Mouse (Mus musculus): ENCODE measurements around the gene Gm10964.
A peak's percentile ranks its signal among the peaks of the same experiment; 100 is the strongest.
"Not testable (repeated sequence)": the region's sequence is repeated elsewhere in the genome, so short reads cannot be mapped to it uniquely, and the experiment has no call there.

Gene Gm10964

DNA sequence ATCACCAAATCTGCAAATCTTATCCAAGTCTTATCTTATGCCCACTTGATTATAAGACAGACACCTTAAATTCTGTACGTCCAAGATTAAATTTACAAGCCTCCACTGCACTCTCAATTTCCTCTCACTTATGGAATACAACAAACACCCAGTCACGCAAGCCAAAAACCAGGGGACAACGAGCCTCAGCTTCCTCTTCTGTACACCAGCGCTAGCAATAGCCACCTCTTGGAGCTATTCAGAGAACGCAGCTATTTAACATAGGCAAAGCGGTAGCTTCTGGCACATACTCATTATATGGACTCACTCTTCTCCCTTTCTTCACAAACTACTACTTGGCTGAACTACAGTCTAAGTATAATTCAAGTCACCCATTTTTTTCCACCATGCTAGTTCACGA lies 40.0 kb downstream of the Gm10964 start:
- DNase-seq, result peak in 1 of 2 experiments; percentile 13

- DNase-seq, result peak in 1 of 2 experiments; percentile 28
These were observed 41.1 kb downstream of the Gm10964 start for GRCm38 (mm10) chr3:103780271-103780670.

DNA sequence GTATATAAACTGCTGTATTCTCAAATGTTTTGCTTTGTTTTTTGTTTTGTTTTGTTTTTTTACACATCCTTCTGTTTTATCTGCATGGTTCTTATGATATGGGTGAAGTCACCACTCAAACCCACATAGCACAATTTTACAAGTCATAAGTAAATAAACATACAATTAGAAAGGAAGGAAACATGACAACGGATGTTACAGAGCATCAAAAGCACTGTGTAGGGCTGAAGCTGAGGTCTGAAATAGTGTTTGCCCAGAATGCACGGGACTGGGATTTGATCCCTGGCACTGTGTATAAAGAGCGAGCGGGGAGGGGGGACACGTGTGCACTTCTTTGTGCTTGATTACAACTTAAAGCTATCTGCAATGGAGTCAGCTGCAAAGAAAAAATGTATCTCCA lies 41.6 kb downstream of the Gm10964 start:
- no peak for DNase-seq

- DNase-seq, result no peak
These were observed 43.9 kb downstream of the Gm10964 start for GRCm38 (mm10) chr3:103782844-103783609.

DNA sequence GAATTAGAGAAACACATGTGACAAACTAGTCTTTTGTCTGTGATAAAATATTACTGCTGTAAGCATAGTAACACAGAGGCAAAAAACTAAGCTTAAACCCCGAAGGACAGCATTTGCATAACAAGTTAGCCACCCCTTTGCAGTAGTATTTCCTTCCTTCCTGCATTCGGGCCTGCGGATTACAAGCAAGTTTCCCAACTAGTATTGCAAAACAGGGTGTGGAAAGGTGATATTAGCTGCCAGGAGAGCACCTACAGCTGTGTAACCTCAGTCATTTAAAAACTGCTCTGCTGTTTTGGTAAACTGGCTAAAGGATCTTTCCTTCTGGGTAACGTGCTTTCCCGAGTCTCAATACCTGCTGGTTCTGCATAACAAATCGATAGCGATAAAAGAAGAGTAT lies 48.1 kb downstream of the Gm10964 start:
- DNase-seq, result no peak

DNA sequence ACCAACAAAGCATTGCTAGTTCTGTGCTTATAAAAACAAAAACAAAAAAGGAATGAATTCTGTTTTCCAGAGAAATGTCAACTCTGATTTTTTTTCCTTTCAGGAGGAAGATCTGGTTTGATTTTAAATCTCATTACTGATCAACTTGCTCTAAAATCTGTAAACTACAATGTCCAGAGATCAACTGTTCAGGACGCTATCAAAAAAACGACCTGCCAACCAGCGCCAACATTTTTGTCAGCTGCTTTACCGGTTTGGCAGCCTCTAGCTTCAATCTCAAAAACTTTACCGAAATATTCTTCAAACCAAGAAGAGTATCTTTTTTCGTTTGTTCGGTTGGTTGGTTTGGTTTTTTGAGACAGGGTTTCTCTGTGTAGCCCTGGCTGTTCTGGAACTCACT lies 49.9 kb downstream of the Gm10964 start:
- DNase-seq, result no peak

- DNase-seq, result peak; percentile 37 to 40
These were observed 50.8 kb downstream of the Gm10964 start for GRCm38 (mm10) chr3:103789891-103790345.

DNA sequence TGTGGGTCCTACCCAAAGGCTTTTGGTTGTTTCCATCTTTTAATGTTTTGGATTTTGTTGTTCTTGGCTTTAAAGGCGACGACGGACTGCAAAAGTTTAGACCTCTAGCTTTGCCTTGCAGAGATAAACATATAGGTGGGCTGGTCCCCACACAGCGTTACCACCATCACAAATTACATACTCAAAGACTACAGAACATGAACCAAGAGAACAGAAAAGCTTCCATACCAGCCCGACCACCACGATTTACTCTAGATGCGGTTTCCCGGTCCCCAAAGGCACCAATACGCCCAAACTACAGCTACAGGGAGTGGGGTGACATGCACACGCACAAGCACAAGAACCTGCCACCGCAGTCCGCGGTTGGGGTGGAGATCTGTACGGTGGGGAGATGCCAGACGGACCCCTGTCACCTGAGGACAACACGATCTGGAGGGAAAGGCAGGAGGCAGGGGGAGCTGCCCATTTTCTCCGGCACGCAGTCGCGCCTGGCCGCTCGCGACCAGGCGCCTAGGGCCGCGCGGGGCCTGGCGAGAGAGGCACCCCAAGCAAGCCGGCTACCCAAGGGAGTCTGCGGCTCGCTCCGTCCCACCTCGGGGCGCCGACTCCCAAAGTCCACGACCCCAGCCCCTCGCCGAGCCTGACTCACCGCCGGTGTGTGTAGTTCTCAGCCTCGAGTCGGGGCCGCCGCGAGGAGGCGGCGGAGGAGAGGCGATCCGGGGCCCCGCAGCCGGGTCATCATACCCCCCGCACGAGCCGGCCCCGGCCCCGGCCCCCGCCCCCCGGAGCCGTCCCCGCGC lies 51.4 kb downstream of the Gm10964 start:
- DNase-seq, result peak; percentile 54 to 69

DNA sequence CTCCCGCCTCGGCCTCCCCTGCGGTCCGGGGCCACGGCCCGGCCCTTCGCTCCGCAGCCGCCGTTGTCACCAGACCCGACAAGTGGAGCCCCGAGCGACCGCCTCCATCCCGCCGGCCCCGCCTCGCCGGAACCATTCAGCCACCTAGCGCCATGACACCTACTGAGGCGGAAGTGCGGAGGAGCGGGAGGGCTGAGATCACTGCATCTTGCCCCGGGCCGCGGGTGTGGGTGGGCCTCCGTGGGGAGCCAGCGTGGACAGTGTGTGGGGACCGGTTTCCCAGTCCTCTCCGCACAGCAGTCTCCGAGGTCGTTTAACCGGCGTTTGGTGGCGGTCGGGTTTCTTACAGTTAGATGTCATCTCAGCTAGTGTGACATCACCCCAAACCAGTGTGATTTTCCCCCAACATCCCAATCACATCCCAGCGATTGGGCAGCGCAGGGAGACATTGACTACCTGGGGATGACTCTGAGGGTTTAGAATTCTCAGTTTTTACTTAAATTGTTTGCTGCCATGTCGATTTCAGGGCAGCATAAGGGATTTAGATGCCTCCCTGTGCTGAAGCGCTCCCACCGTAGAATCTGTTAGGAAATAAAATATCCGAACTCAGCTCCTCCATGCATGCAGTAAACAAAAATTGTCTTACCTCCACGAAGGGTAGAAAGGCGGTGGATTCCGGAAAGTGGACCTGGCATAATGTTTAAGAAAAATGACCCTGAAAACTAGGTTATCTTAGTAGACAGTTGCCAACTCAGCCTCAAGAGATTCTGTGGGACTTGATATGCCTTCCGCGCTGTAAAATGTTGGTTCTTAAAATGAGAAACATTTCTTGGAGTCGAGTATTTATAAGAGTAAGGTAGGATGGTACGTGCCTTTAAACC lies 52.3 kb downstream of the Gm10964 start, which contains the start of gene Hipk1:
Gene Hipk1, minus strand, starts transcription at position 334 of the 881 bp plus-strand sequence.
- DNase-seq, result peak; percentile 93 to 96

GRCm38 (mm10) chr3:103792111-103792406 lies 52.9 kb downstream of the Gm10964 start:
- not testable (repeated sequence) for DNase-seq

- no peak for DNase-seq
These were observed 53.4 kb downstream of the Gm10964 start for GRCm38 (mm10) chr3:103792566-103792965.
